In the genomic region with DNA sequence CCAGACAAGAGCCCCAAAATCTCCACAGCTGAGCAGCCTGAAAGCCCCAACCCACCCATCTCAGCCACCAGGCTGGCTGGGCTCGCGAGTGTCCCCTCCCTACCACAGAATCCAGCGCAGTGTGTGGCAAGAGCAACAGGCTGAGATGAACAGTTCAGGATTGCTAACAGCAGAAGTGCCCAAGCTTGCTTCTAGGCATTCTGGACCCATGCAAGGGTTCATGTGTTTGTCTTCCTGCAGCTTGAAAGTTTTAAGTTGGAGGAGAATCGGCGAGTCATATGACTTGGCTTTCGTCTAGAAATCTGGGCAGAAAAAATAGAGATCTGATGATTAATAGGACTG, we compare ENCODE assay signal across 9 mouse cellular contexts. TPM values are rescaled to one million over a fixed set of nuclear protein-coding genes. Genes with fewer than 3 reads are reported as not detected.
A peak's percentile ranks its signal among the peaks of the same experiment; 100 is the strongest.
DNase-seq lines count a peak whose midpoint lies in the region; ATAC-seq and TF ChIP-seq lines count a peak whose summit lies in the region.
"Had no signal": no experiment of that assay in that cellular context is flagged by ENCODE, and none has a peak within 500 bp of the region (broad histone marks: within the 10 kb centered on the region; RNA-seq: fewer than 3 reads in every experiment).

No protein-coding gene starts in this region.

- H3K4me1 ChIP-seq in kidney, postnatal 0 days (replicated peaks; ENCODE audit: insufficient read depth, low read length), result no peaks in the 10 kb centered on the region
- peaks cover 17% of the 10 kb centered on the region for H3K4me1 ChIP-seq in embryonic facial prominence, embryonic 15.5 days
- 0 out of 2 replicates have a peak, but pooled peaks cover 5% of the 10 kb centered on the region for H3K4me1 ChIP-seq in intestine, embryonic 15.5 days (replicated peaks)
- H3K4me1 ChIP-seq in neural tube, embryonic 13.5 days (replicated peaks), result peaks cover 17% of the 10 kb centered on the region

- peak overlapping the region; percentile 73 for H3K4me2 ChIP-seq in kidney, postnatal 0 days (ENCODE audit: low read length)
- peak overlapping the region; percentile 80 for H3K4me2 ChIP-seq in embryonic facial prominence, embryonic 15.5 days (replicated peaks)
- peak overlapping the region; percentile 89 for H3K4me2 ChIP-seq in intestine, embryonic 15.5 days (replicated peaks)
- H3K4me2 ChIP-seq in neural tube, embryonic 13.5 days, result peak overlapping the region; percentile 92

- peak; percentile 14 for DNase-seq in kidney, postnatal 0 days (ENCODE audit: low spot score)
- DNase-seq in kidney, postnatal 4 days, result no peak
- DNase-seq in adrenal gland, adult 2 months, result no peak
- DNase-seq in right cerebral cortex, postnatal 14 days, result no peak
- no peak for DNase-seq in urinary bladder, adult 2 months (ENCODE audit: low spot score)

- H3K27me3 ChIP-seq in kidney, postnatal 0 days (ENCODE audit: insufficient read depth, low read length), result 0 out of 2 replicates have a peak, but pooled peaks cover 4% of the 10 kb centered on the region
- 0 out of 2 replicates have a peak, but pooled peaks cover 5% of the 10 kb centered on the region for H3K27me3 ChIP-seq in embryonic facial prominence, embryonic 15.5 days
- no peaks in the 10 kb centered on the region; the same call in 1 of the 2 replicates for H3K27me3 ChIP-seq in intestine, embryonic 15.5 days (replicated peaks)
- H3K27me3 ChIP-seq in neural tube, embryonic 13.5 days, result no peaks in the 10 kb centered on the region

- whole genome bisulfite sequencing in kidney, postnatal 0 days, result 3% methylated on average over 6 of the region's 6 CpGs
- WGBS in embryonic facial prominence, embryonic 15.5 days, result under 1% methylated on average over 6 of the region's 6 CpGs
- WGBS in intestine, embryonic 15.5 days, result 2% methylated on average over 6 of the region's 6 CpGs
- WGBS in neural tube, embryonic 13.5 days, result 3% methylated on average over 6 of the region's 6 CpGs

- peak overlapping the region; percentile 37 for H3K4me3 ChIP-seq in kidney, postnatal 0 days (replicated peaks; ENCODE audit: low read depth, low read length)
- peak overlapping the region; percentile 51 for H3K4me3 ChIP-seq in embryonic facial prominence, embryonic 15.5 days (replicated peaks)
- peak overlapping the region; percentile 46 for H3K4me3 ChIP-seq in intestine, embryonic 15.5 days (replicated peaks)
- H3K4me3 ChIP-seq in neural tube, embryonic 13.5 days, result peak overlapping the region; percentile 54

- no peak for TF ChIP-seq CTCF in kidney, postnatal 0 days (IDR thresholded peaks at IDR 0.05; ENCODE audit: low read depth)

- H3K27ac ChIP-seq in kidney, postnatal 0 days, result no peak overlapping the region
- no peak overlapping the region for H3K27ac ChIP-seq in embryonic facial prominence, embryonic 15.5 days (replicated peaks)
- H3K27ac ChIP-seq in intestine, embryonic 15.5 days, result no peak overlapping the region
- no peak overlapping the region for H3K27ac ChIP-seq in neural tube, embryonic 13.5 days (replicated peaks)

- H3K36me3 ChIP-seq in kidney, postnatal 0 days (ENCODE audit: insufficient read depth, low read length), result no peaks in the 10 kb centered on the region
- no peaks in the 10 kb centered on the region for H3K36me3 ChIP-seq in embryonic facial prominence, embryonic 15.5 days
- H3K36me3 ChIP-seq in intestine, embryonic 15.5 days, result no peaks in the 10 kb centered on the region
- no peaks in the 10 kb centered on the region for H3K36me3 ChIP-seq in neural tube, embryonic 13.5 days

- ATAC-seq in kidney, postnatal 0 days (replicated peaks; ENCODE audit: low FRiP score, low read depth), result no peak
- ATAC-seq in embryonic facial prominence, embryonic 15.5 days (ENCODE audit: insufficient number of reproducible peaks, low FRiP score, low TSS enrichment, low read depth), result no peak
- ATAC-seq in intestine, embryonic 15.5 days, result peak; percentile 69
- no peak; the same call in 1 of the 2 replicates for ATAC-seq in neural tube, embryonic 13.5 days (ENCODE audit: low read depth)

- H3K9me3 ChIP-seq in kidney, postnatal 0 days (replicated peaks; ENCODE audit: low read length), result no peaks in the 10 kb centered on the region
- no peaks in the 10 kb centered on the region for H3K9me3 ChIP-seq in embryonic facial prominence, embryonic 15.5 days (replicated peaks)
- no peaks in the 10 kb centered on the region for H3K9me3 ChIP-seq in intestine, embryonic 15.5 days
- no peaks in the 10 kb centered on the region for H3K9me3 ChIP-seq in neural tube, embryonic 13.5 days

- H3K9ac ChIP-seq in kidney, postnatal 0 days (ENCODE audit: low read depth, low read length), result 0 out of 2 replicates have a peak overlapping the region, but pooled peaks have one; percentile 32
- peak overlapping the region; percentile 26; the same call in 1 of the 2 replicates for H3K9ac ChIP-seq in embryonic facial prominence, embryonic 15.5 days
- peak overlapping the region; percentile 36 for H3K9ac ChIP-seq in intestine, embryonic 15.5 days
- peak overlapping the region; percentile 71 for H3K9ac ChIP-seq in neural tube, embryonic 13.5 days

RNA-seq across cellular contexts. Expression of a gene that starts 43.1 kb away (rescaled TPM):
- 2.2 and 2.9 TPM in 2 replicates for polyA plus RNA-seq in kidney, postnatal 0 days (2015; fragmentation: Nextera tagmentation; extraction: Ambion mirVana)
- 6.3 and 8.6 TPM in 2 replicates for polyA plus RNA-seq in embryonic facial prominence, embryonic 15.5 days (2015; fragmentation: Nextera tagmentation; extraction: Ambion mirVana)
- 2.9 and 4.6 TPM in 2 replicates for polyA plus RNA-seq in intestine, embryonic 15.5 days (2015; fragmentation: Nextera tagmentation; extraction: Ambion mirVana)
- 9.4 and 9.5 TPM in 2 replicates for polyA plus RNA-seq in neural tube, embryonic 13.5 days (2015; fragmentation: Nextera tagmentation; extraction: Ambion mirVana)
- under 1 TPM; 0.06 to 0.21 TPM for total RNA-seq in adrenal gland, adult 2 months (2021)
- polyA plus RNA-seq in adrenal gland, adult 2 months (2012; rRNA removed), result 0.04 TPM in 1 of 2 replicates, not detected in the other
- polyA plus RNA-seq in urinary bladder, adult 2 months (2012; rRNA removed), result 0.25 and 0.32 TPM in 2 replicates
- total RNA-seq: liver, adult 2 months had no signal
- polyA plus RNA-seq: liver, adult 2 months had no signal

RNA-seq across cellular contexts. Expression of a gene that starts 43.3 kb away (rescaled TPM):
- polyA plus RNA-seq in kidney, postnatal 0 days (2015; fragmentation: Nextera tagmentation; extraction: Ambion mirVana), result 0.26 and 0.50 TPM in 2 replicates
- polyA plus RNA-seq in embryonic facial prominence, embryonic 15.5 days (2015; fragmentation: Nextera tagmentation; extraction: Ambion mirVana), result 0.89 and 1.2 TPM in 2 replicates
- polyA plus RNA-seq in intestine, embryonic 15.5 days (2015; fragmentation: Nextera tagmentation; extraction: Ambion mirVana), result 0.37 and 1.1 TPM in 2 replicates
- polyA plus RNA-seq in neural tube, embryonic 13.5 days (2015; fragmentation: Nextera tagmentation; extraction: Ambion mirVana), result 8.7 and 13.2 TPM in 2 replicates
- under 1 TPM; 0.03 to 0.26 TPM for total RNA-seq in adrenal gland, adult 2 months (2021)
- polyA plus RNA-seq in adrenal gland, adult 2 months (2012; rRNA removed), result 0.03 and 0.06 TPM in 2 replicates
- 0.22 and 0.57 TPM in 2 replicates for polyA plus RNA-seq in urinary bladder, adult 2 months (2012; rRNA removed)
- total RNA-seq: liver, adult 2 months had no signal
- polyA plus RNA-seq: liver, adult 2 months had no signal
